Mouse (Mus musculus): Measurements from ENCODE around the gene Csrnp1.

- TF ChIP-seq CTCF (IDR thresholded peaks at IDR 0.05; ENCODE audit: low read depth), result no peak
- TF ChIP-seq EP300 (IDR thresholded peaks at IDR 0.05; ENCODE audit: low read depth), result no peak
Observed at GRCm38 (mm10) chr9:120024171-120024570, 39.7 kb upstream of the Csrnp1 start.

Measured in liver, embryonic 14.5 days (tissue).